Mouse (Mus musculus): Measurements from ENCODE around the gene Hmga2. TPM values are rescaled to one million over a fixed set of nuclear protein-coding genes. Genes with fewer than 3 reads are reported as not detected.
"Not testable (repeated sequence)": the region's sequence is repeated elsewhere in the genome, so short reads cannot be mapped to it uniquely, and the experiment has no call there.

Gene Hmga2
- polyA plus RNA-seq, 1 experiment from 2014 or later: 11.1 TPM

DNA sequence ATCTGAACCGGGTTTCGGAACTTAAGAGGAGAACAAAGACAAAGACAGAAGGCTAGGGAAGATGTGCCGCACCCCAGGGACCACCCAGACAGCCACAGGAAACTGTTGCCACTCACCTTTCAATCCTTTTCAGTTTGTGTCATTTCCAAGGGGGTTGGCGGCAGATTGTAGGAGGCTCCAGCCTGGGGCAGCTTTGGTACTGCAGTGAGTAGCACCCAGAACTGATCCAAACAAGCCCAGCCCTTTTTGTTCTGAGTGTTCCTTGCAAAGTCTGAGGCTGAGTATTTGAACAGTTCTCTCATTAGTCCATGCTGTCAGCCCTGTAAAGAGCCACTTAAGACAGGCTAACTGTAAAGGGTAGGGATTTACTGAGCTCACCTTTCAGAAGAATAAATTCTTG is 136.9 kb downstream of the Hmga2 start:
- ATAC-seq (ENCODE audit: insufficient number of reproducible peaks, low FRiP score, low TSS enrichment, low read depth): no peak
- H3K27ac ChIP-seq (replicated peaks): no peak overlapping the region
- whole genome bisulfite sequencing: 31% methylated on average over 4 of the region's 4 CpGs

DNA sequence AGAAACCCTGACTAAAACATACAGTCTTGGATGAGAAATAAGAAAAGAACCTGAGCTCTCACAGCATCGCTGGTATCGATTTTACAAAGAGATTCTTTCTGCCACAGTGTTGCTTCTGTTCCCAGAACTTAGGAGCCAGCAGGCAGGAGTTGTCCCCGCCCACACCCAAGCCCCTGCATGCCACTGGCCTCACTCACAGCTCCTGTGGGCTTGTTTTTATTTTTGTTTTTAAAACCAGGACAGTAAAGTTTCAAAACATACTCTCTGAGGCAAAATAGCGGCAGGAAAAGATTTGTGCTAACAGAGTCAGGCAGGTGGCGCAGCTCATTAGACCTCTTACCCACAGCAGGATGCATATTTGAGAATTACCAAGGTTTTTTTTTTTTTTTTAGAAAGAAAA is 137.4 kb downstream of the Hmga2 start:
- no peak overlapping the region for H3K27ac ChIP-seq (replicated peaks)

More for the DNA sequence above, 136.9 kb downstream of the Hmga2 start:
- Histone ChIP-seq H3K4me3 (replicated peaks) (no peak overlapping the region), H3K27me3 (no peaks in the 10 kb centered on the region), H3K9me3 (replicated peaks) (no peaks in the 10 kb centered on the region), H3K9ac (no peak overlapping the region), H3K4me1 (no peaks in the 10 kb centered on the region), H3K36me3 (no peaks in the 10 kb centered on the region), H3K4me2 (replicated peaks) (no peak overlapping the region)

DNA sequence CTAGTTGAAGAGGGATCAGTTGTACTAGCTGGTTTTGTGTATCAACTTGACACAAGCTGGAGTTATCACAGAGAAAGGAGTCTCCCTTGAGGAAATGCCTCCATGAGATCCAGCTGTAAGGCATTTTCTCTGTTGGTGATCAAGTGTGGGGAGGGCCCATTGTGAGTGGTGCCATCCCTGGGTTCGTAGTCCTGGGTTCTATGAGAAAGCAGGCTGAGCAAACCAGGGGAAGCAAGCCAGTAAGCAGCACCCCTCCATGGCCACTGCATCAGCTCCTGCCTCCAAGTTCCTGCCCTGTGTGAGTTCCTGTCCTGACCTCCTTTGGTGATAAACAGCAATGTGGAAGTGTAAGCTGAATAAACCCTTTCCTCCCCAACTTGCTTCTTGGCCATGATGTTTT is 137.8 kb downstream of the Hmga2 start:
- not testable (repeated sequence) for H3K4me3 ChIP-seq (replicated peaks); H3K4me2 ChIP-seq (replicated peaks); H3K27me3 ChIP-seq; H3K9me3 ChIP-seq (replicated peaks); H3K4me1 ChIP-seq; ATAC-seq (ENCODE audit: insufficient number of reproducible peaks, low FRiP score, low TSS enrichment, low read depth); H3K36me3 ChIP-seq; H3K27ac ChIP-seq (replicated peaks); H3K9ac ChIP-seq
- 80% methylated on average over 1 of the region's 1 CpGs for WGBS

More for the DNA sequence above, 137.4 kb downstream of the Hmga2 start:
- WGBS: 32% methylated on average over 5 of the region's 5 CpGs
- Histone ChIP-seq H3K4me1 (no peaks in the 10 kb centered on the region), H3K9ac (no peak overlapping the region), H3K27me3 (no peaks in the 10 kb centered on the region), H3K4me3 (replicated peaks) (no peak overlapping the region), H3K4me2 (replicated peaks) (no peak overlapping the region), H3K36me3 (no peaks in the 10 kb centered on the region), H3K9me3 (replicated peaks) (no peaks in the 10 kb centered on the region)
- no peak for ATAC-seq (ENCODE audit: insufficient number of reproducible peaks, low FRiP score, low TSS enrichment, low read depth)

DNA sequence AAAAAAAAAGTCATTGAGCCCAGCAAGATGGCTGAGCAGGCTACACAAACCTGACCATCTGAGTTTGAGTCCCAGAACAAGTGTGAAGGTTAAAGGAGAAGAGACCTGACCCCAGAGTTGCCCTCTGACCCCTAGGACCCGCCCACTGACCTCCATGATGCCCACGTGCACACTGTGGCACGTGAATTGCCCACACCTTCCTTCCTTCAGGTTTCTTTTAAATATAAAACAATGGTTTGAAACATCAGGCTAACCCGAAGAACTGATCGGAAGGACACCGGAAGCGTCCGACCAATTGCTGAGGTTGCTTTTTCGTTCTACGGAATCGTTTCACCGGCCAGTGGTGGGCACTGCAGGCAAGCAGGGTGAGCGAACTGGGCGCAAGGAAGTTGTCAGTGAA is 148.3 kb downstream of the Hmga2 start:
- Histone ChIP-seq H3K27me3 (no peaks in the 10 kb centered on the region), H3K9ac (no peak overlapping the region), H3K4me3 (replicated peaks) (no peak overlapping the region), H3K4me1 (no peaks in the 10 kb centered on the region), H3K36me3 (no peaks in the 10 kb centered on the region), H3K4me2 (replicated peaks) (no peak overlapping the region), H3K27ac (replicated peaks) (no peak overlapping the region), H3K9me3 (replicated peaks) (no peaks in the 10 kb centered on the region)
- no peak for ATAC-seq (ENCODE audit: insufficient number of reproducible peaks, low FRiP score, low TSS enrichment, low read depth)
- WGBS: 92% methylated on average over 14 of the region's 14 CpGs

DNA sequence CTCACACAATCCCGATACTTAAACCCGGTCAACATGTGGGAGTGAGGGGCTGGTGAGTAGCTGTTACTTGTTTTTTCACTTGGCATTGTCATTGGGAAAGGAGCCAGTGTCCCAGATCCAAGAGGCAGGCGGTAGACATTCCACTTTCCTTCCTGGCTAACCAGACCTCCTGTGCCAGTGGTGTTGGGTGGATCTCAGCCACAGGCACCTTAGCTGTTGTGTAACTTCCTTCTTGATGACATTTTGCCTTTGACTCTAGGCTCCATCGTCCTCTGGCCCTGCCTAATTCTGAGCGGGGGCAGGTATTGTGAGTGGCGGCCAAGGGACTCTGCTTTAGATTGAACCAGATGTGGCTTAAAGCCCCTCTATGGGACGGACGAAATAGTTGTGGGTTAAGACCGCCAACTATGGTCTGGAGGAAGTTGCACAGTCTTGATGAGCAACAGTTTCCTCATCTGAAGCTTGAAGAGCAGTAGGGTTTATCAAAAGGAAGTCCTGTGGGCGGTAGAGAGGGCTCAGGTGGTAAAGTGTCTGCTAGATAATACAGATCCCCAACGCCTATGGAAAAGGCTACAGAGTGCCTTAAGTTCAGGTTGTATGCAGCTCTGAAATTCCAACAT is 152.6 kb downstream of the Hmga2 start:
- Histone ChIP-seq H3K4me1 (no peaks in the 10 kb centered on the region), H3K4me2 (replicated peaks) (no peak overlapping the region), H3K9ac (no peak overlapping the region), H3K27ac (replicated peaks) (no peak overlapping the region), H3K36me3 (no peaks in the 10 kb centered on the region), H3K9me3 (replicated peaks) (no peaks in the 10 kb centered on the region; the same call in 1 of the 2 replicates), H3K27me3 (no peaks in the 10 kb centered on the region), H3K4me3 (replicated peaks) (no peak overlapping the region)
- no peak for ATAC-seq (ENCODE audit: insufficient number of reproducible peaks, low FRiP score, low TSS enrichment, low read depth)
- 81% methylated on average over 11 of the region's 11 CpGs for WGBS

DNA sequence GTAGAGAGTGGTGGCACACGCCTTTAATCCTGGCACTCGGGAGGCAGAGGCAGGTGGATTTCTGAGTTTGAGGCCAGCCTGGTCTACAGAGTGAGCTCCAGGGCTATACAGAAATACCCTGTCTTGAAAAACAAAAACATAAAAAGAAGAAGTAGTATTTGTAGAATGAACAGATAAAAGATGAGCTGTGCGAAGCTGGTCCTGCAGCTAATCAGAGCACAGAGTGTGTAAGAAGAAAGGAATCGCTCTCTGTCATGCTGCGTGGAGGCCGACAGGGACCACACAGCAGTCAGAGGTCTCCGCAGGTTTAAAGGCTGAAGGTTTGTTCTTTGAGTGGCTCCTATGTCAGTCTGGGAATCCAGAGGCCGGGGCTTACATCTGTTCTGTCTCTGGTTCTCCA is 153.5 kb downstream of the Hmga2 start:
- no peaks in the 10 kb centered on the region for H3K27me3 ChIP-seq
- H3K4me3 ChIP-seq (replicated peaks): no peak overlapping the region
- no peaks in the 10 kb centered on the region for H3K36me3 ChIP-seq
- H3K9ac ChIP-seq: no peak overlapping the region
- H3K4me1 ChIP-seq: no peaks in the 10 kb centered on the region
- no peaks in the 10 kb centered on the region; the same call in 1 of the 2 replicates for H3K9me3 ChIP-seq (replicated peaks)
- WGBS: 90% methylated on average over 8 of the region's 8 CpGs
- H3K27ac ChIP-seq (replicated peaks): no peak overlapping the region
- H3K4me2 ChIP-seq (replicated peaks): no peak overlapping the region
- ATAC-seq (ENCODE audit: insufficient number of reproducible peaks, low FRiP score, low TSS enrichment, low read depth): no peak

DNA sequence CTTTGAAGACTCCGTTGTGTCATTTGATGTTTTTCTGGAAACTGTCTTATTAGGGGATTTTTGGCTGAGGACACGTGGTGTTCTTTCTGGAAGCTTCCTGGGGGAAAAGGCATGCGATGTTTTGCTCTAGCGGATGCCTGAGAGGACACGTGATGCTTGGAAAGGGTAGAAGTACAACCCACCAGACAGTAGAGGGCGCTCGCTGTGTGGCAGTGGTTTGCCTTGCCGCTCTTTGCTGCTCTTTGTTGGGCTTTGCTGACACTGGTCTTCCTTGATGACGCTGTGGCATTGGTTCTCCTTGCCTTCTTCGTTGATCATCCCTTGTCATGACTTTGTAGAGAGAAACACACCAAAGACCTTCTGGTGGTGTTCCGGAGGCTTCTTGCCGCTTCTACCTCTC is 156.7 kb downstream of the Hmga2 start:
- Histone ChIP-seq H3K4me1 (no peaks in the 10 kb centered on the region), H3K27ac (replicated peaks) (no peak overlapping the region), H3K9ac (no peak overlapping the region), H3K36me3 (no peaks in the 10 kb centered on the region), H3K27me3 (no peaks in the 10 kb centered on the region), H3K4me3 (replicated peaks) (no peak overlapping the region), H3K4me2 (replicated peaks) (no peak overlapping the region), H3K9me3 (replicated peaks) (no peaks in the 10 kb centered on the region; the same call in 1 of the 2 replicates)
- no peak for ATAC-seq (ENCODE audit: insufficient number of reproducible peaks, low FRiP score, low TSS enrichment, low read depth)
- WGBS: 89% methylated on average over 12 of the region's 12 CpGs

MicroRNA genes within 50 kb of the gene (microRNA counts, 519-probe panel; counts per million panel counts)
- not detected for microRNA mmu-miR-763

Small RNA genes within 50 kb of the gene (microRNA-seq; reads per million reads assigned to microRNA genes)
- not detected for gene Mir763 (ENCODE audit: borderline number of aligned reads)

Other genes with a start within 250 kb of the Hmga2 start
- 51.3 and 52.5 TPM in 2 replicates for gene Llph, start 249.4 kb downstream of the Hmga2 start, polyA plus RNA-seq (2015; fragmentation: Nextera tagmentation; extraction: Ambion mirVana)

All from embryonic facial prominence, embryonic 15.5 days (tissue).